In genomic region chr2:37749323-37749722, GRCm38 (mm10) we compare ENCODE assay signal across 17 mouse cellular contexts. TPM values are rescaled to one million over a fixed set of nuclear protein-coding genes. Genes with fewer than 3 reads are reported as not detected.
DNase-seq lines count a peak whose midpoint lies in the region; ATAC-seq lines count a peak whose summit lies in the region.
"Had no signal": no experiment of that assay in that cellular context is flagged by ENCODE, and none has a peak within 500 bp of the region (broad histone marks: within the 10 kb centered on the region; RNA-seq: fewer than 3 reads in every experiment).

No protein-coding gene starts in this region.

- intact Hi-C loops in heart, postnatal 10 days (cut with DNase I), result loop anchor here (2.0 kb wide), 1 partner anchor 17 kb away; no protein-coding TSS in a partner anchor
- intact Hi-C loops in left cerebral cortex, postnatal 10 days (cut with DNase I), result no loop called here

- no peaks in the 10 kb centered on the region for H3K9me3 ChIP-seq in heart, embryonic 14.5 days (ENCODE audit: control insufficient read depth, low read length)
- H3K9me3 ChIP-seq in megakaryocyte, embryonic 14.5 days, result no peaks in the 10 kb centered on the region
- H3K9me3 ChIP-seq: forebrain, embryonic 10.5 days; hindbrain, embryonic 13.5 days; kidney, embryonic 15.5 days; neural tube, embryonic 12.5 days; stomach, embryonic 15.5 days had no signal

- 0 out of 4 replicates have a peak overlapping the region, but pooled peaks of 1 of the 2 experiments have one; percentile 50 for H3K27ac ChIP-seq in heart, embryonic 14.5 days (replicated peaks in 1 of 2; ENCODE audit: control insufficient read depth in 1 of 2, insufficient read depth in 1 of 2, low read depth in 2 of 2, low read length in 2 of 2)
- H3K27ac ChIP-seq: hindbrain, embryonic 13.5 days; kidney, embryonic 15.5 days; neural tube, embryonic 12.5 days; stomach, embryonic 15.5 days had no signal

- H3K4me1 ChIP-seq in heart, embryonic 14.5 days (ENCODE audit: control insufficient read depth in 2 of 2, insufficient read depth in 2 of 2, low read length in 2 of 2), result peaks cover 14 to 19% of the 10 kb centered on the region in 2 experiments
- peaks cover 5% of the 10 kb centered on the region; the same call in 1 of the 2 replicates for H3K4me1 ChIP-seq in megakaryocyte, embryonic 14.5 days
- H3K4me1 ChIP-seq: neural tube, embryonic 12.5 days had no signal

- H3K4me2 ChIP-seq in heart, embryonic 14.5 days (ENCODE audit: low read length), result no peak overlapping the region
- H3K4me2 ChIP-seq: hindbrain, embryonic 13.5 days; kidney, embryonic 15.5 days; midbrain, embryonic 11.5 days; neural tube, embryonic 12.5 days; stomach, embryonic 15.5 days had no signal

- no peaks in the 10 kb centered on the region for H3K36me3 ChIP-seq in heart, embryonic 14.5 days (ENCODE audit: control insufficient read depth, insufficient read depth, low read length)
- H3K36me3 ChIP-seq in megakaryocyte, embryonic 14.5 days (replicated peaks; ENCODE audit: low read length), result no peaks in the 10 kb centered on the region
- H3K36me3 ChIP-seq: forebrain, embryonic 10.5 days; hindbrain, embryonic 13.5 days; kidney, embryonic 15.5 days; neural tube, embryonic 12.5 days; stomach, embryonic 15.5 days had no signal

- H3K9ac ChIP-seq in heart, embryonic 14.5 days (ENCODE audit: low read length), result no peak overlapping the region
- H3K9ac ChIP-seq: hindbrain, embryonic 13.5 days; kidney, embryonic 15.5 days; neural tube, embryonic 12.5 days; stomach, embryonic 15.5 days had no signal

- peak; percentile 49; the same call in 1 of the 2 replicates for ATAC-seq in heart, embryonic 14.5 days (ENCODE audit: insufficient number of reproducible peaks, insufficient read depth, low FRiP score, low read depth)
- ATAC-seq in megakaryocyte, adult 5-6 weeks (ENCODE audit: poor library complexity, severe bottlenecking), result no peak
- peak; percentile 49; the same call in 1 of the 2 replicates for ATAC-seq in granulocyte monocyte progenitor cell, adult 5-6 weeks (replicated peaks; ENCODE audit: poor library complexity, severe bottlenecking)
- peak; percentile 23; the same call in 1 of the 2 replicates for ATAC-seq in neutrophil, adult 5-6 weeks (ENCODE audit: extremely low read depth, insufficient number of reproducible peaks, low FRiP score, poor library complexity, severe bottlenecking)

- WGBS in heart, embryonic 14.5 days, result 32% methylated on average over 6 of the region's 6 CpGs

- no peak overlapping the region for H3K4me3 ChIP-seq in heart, embryonic 14.5 days (ENCODE audit: control insufficient read depth in 1 of 2, insufficient read depth in 1 of 2, low read depth in 1 of 2, low read length in 2 of 2)
- peak overlapping the region; percentile 2 for H3K4me3 ChIP-seq in megakaryocyte, embryonic 14.5 days (replicated peaks)
- H3K4me3 ChIP-seq: forebrain, embryonic 10.5 days; hindbrain, embryonic 13.5 days; kidney, embryonic 15.5 days; neural tube, embryonic 12.5 days; stomach, embryonic 15.5 days had no signal

- no peak for DNase-seq in heart, postnatal 10 days
- DNase-seq in spleen, adult 18-20 months, result no peak
- DNase-seq in left cerebral cortex, postnatal 10 days (ENCODE audit: extremely low spot score in 1 of 2, low spot score in 2 of 2), result no peak
- DNase-seq: adrenal gland, adult 2 months; lung, postnatal 14 days had no signal

- H3K27me3 ChIP-seq in heart, embryonic 14.5 days (ENCODE audit: control insufficient read depth, insufficient read depth, low read length), result no peaks in the 10 kb centered on the region
- peaks cover 73% of the 10 kb centered on the region for H3K27me3 ChIP-seq in megakaryocyte, embryonic 14.5 days (replicated peaks)
- H3K27me3 ChIP-seq: hindbrain, embryonic 13.5 days; kidney, embryonic 15.5 days; stomach, embryonic 15.5 days had no signal

RNA-seq across cellular contexts. Expression of gene Crb2, which starts 26.7 kb away (rescaled TPM):
- 2.2 and 2.4 TPM in 2 replicates for polyA plus RNA-seq in heart, embryonic 14.5 days (2014; fragmentation: Nextera tagmentation; extraction: Ambion mirVana)
- 1 to 10 TPM in 1 of 2 experiments, under 1 TPM in 1; 0.96 to 1.7 TPM for total RNA-seq in heart, postnatal 10 days (2021)
- not detected in 2 replicates for polyA plus RNA-seq in megakaryocyte, embryonic 14.5 days (2012; ENCODE audit: insufficient read depth, low replicate concordance)
- total RNA-seq in megakaryocyte, adult 5-6 weeks (2015), result not detected in 2 replicates
- total RNA-seq in megakaryocyte, adult 5-6 weeks (2017), result not detected in 2 replicates
- not detected in 2 replicates for total RNA-seq in granulocyte monocyte progenitor cell, adult 5-6 weeks (2014; fragmentation: Nextera tagmentation)
- total RNA-seq in granulocyte monocyte progenitor cell, adult 5-6 weeks (2017), result not detected in 2 replicates
- not detected in 2 replicates for total RNA-seq in neutrophil, adult 5-6 weeks (2017)
- total RNA-seq in left cerebral cortex, postnatal 10 days (2021), result 1 to 10 TPM; 5.4 to 7.0 TPM
- total RNA-seq: liver, adult 2 months had no signal

RNA-seq across cellular contexts. Expression of gene Strbp, which starts 45.7 kb away (rescaled TPM):
- 25.9 and 30.2 TPM in 2 replicates for polyA plus RNA-seq in heart, embryonic 14.5 days (2014; fragmentation: Nextera tagmentation; extraction: Ambion mirVana)
- total RNA-seq in heart, postnatal 10 days (2021), result 10 to 100 TPM; 22.7 to 23.7 TPM
- 0.10 and 3.3 TPM in 2 replicates for polyA plus RNA-seq in megakaryocyte, embryonic 14.5 days (2012; ENCODE audit: insufficient read depth, low replicate concordance)
- total RNA-seq in megakaryocyte, adult 5-6 weeks (2015), result 13.5 and 19.3 TPM in 2 replicates
- total RNA-seq in megakaryocyte, adult 5-6 weeks (2017), result 15.8 and 22.2 TPM in 2 replicates
- 33.8 and 45.5 TPM in 2 replicates for total RNA-seq in granulocyte monocyte progenitor cell, adult 5-6 weeks (2014; fragmentation: Nextera tagmentation)
- 63.0 and 67.5 TPM in 2 replicates for total RNA-seq in granulocyte monocyte progenitor cell, adult 5-6 weeks (2017)
- total RNA-seq in neutrophil, adult 5-6 weeks (2017), result 86.9 and 104 TPM in 2 replicates
- total RNA-seq in left cerebral cortex, postnatal 10 days (2021), result 100 to 1,000 TPM; 240 to 244 TPM
